21 mouse cellular contexts compared by ENCODE assay signal in genomic region chr1:133231523-133232193, GRCm38 (mm10).
DNase-seq lines count a peak whose midpoint lies in the region; ATAC-seq and TF ChIP-seq lines count a peak whose summit lies in the region.
"Had no signal": no experiment of that assay in that cellular context is flagged by ENCODE, and none has a peak within 500 bp of the region (broad histone marks: within the 10 kb centered on the region; RNA-seq: fewer than 3 reads in every experiment).

No protein-coding gene starts in this region.

- no peak for DNase-seq in embryonic facial prominence, embryonic 10.5 days (ENCODE audit: low spot score)
- peak; percentile 36 to 60 for DNase-seq in lung, adult 18-20 months
- DNase-seq in lung, postnatal 14 days: no peak
- DNase-seq in urinary bladder, postnatal 25 days (ENCODE audit: low spot score): peak; percentile 46
- DNase-seq in urinary bladder, adult 2 months (ENCODE audit: low spot score): no peak
- no peak for DNase-seq in stomach, postnatal 0 days (ENCODE audit: low spot score)
- DNase-seq in layer of hippocampus, adult 8-10 months (ENCODE audit: low spot score in 2 of 2): no peak
- DNase-seq: adrenal gland, adult 8-10 months; adrenal gland, postnatal 36 days; B cell, adult 2 months; cerebellum, adult 2 months; gastrocnemius, postnatal 14 days; heart, postnatal 10 days; heart, postnatal 4 days had no signal

- H3K4me1 ChIP-seq in embryonic facial prominence, embryonic 13.5 days: peaks cover 45% of the 10 kb centered on the region
- peaks cover 29% of the 10 kb centered on the region for H3K4me1 ChIP-seq in embryonic facial prominence, embryonic 10.5 days
- H3K4me1 ChIP-seq in stomach, postnatal 0 days (replicated peaks; ENCODE audit: control insufficient read depth, insufficient read depth): peaks cover 15% of the 10 kb centered on the region; the same call in 1 of the 2 replicates

- H3K27me3 ChIP-seq in embryonic facial prominence, embryonic 13.5 days: no peaks in the 10 kb centered on the region
- H3K27me3 ChIP-seq in embryonic facial prominence, embryonic 10.5 days (replicated peaks; ENCODE audit: low read depth, poor library complexity, severe bottlenecking): peaks cover 32% of the 10 kb centered on the region
- H3K27me3 ChIP-seq in stomach, postnatal 0 days (ENCODE audit: control insufficient read depth, insufficient read depth, low read length): no peaks in the 10 kb centered on the region
- H3K27me3 ChIP-seq: hindbrain, embryonic 13.5 days had no signal

- no peak overlapping the region for H3K4me3 ChIP-seq in embryonic facial prominence, embryonic 13.5 days
- no peak overlapping the region for H3K4me3 ChIP-seq in embryonic facial prominence, embryonic 10.5 days
- no peak overlapping the region for H3K4me3 ChIP-seq in stomach, postnatal 0 days (ENCODE audit: low read depth, low read length)
- H3K4me3 ChIP-seq: forebrain, embryonic 10.5 days; hindbrain, embryonic 13.5 days had no signal

- whole genome bisulfite sequencing in embryonic facial prominence, embryonic 13.5 days: 83% methylated on average over 7 of the region's 7 CpGs
- 91% methylated on average over 7 of the region's 7 CpGs for WGBS in embryonic facial prominence, embryonic 10.5 days
- 63% methylated on average over 7 of the region's 7 CpGs for WGBS in stomach, postnatal 0 days

- no peak overlapping the region for H3K9ac ChIP-seq in embryonic facial prominence, embryonic 13.5 days
- no peak overlapping the region for H3K9ac ChIP-seq in stomach, postnatal 0 days (ENCODE audit: low read length)
- H3K9ac ChIP-seq: hindbrain, embryonic 13.5 days had no signal

- no peak for ATAC-seq in embryonic facial prominence, embryonic 13.5 days (ENCODE audit: insufficient number of reproducible peaks, insufficient read depth, low FRiP score, low TSS enrichment, low read depth)
- ATAC-seq in stomach, postnatal 0 days (ENCODE audit: low FRiP score, low TSS enrichment): no peak
- ATAC-seq: CD4-positive, CD25-positive, alpha-beta regulatory T cell, adult 4 months; forebrain, embryonic 14.5 days; hindbrain, postnatal 0 days had no signal

- H3K36me3 ChIP-seq in embryonic facial prominence, embryonic 13.5 days: no peaks in the 10 kb centered on the region
- H3K36me3 ChIP-seq in embryonic facial prominence, embryonic 10.5 days (replicated peaks): no peaks in the 10 kb centered on the region
- no peaks in the 10 kb centered on the region for H3K36me3 ChIP-seq in stomach, postnatal 0 days (ENCODE audit: control insufficient read depth, insufficient read depth, low read length)
- H3K36me3 ChIP-seq: forebrain, embryonic 10.5 days; G1E; hindbrain, embryonic 13.5 days had no signal

- peak overlapping the region; percentile 45; the same call in 1 of the 2 replicates for H3K27ac ChIP-seq in embryonic facial prominence, embryonic 13.5 days
- no peak overlapping the region for H3K27ac ChIP-seq in embryonic facial prominence, embryonic 10.5 days (replicated peaks)
- H3K27ac ChIP-seq in stomach, postnatal 0 days (replicated peaks): peak overlapping the region; percentile 61
- H3K27ac ChIP-seq: forebrain, embryonic 10.5 days; hindbrain, embryonic 13.5 days; hindbrain, postnatal 0 days had no signal

- TF ChIP-seq EP300 in stomach, postnatal 0 days (optimal IDR thresholded peaks at IDR 0.05): peak; percentile 76

- H3K4me2 ChIP-seq in embryonic facial prominence, embryonic 13.5 days: no peak overlapping the region
- H3K4me2 ChIP-seq in stomach, postnatal 0 days (replicated peaks; ENCODE audit: low read depth): no peak overlapping the region
- H3K4me2 ChIP-seq: hindbrain, embryonic 13.5 days had no signal

- no peak for TF ChIP-seq CTCF in stomach, postnatal 0 days (IDR thresholded peaks at IDR 0.05; ENCODE audit: low read depth)

- no peaks in the 10 kb centered on the region for H3K9me3 ChIP-seq in embryonic facial prominence, embryonic 13.5 days
- no peaks in the 10 kb centered on the region for H3K9me3 ChIP-seq in embryonic facial prominence, embryonic 10.5 days
- H3K9me3 ChIP-seq in stomach, postnatal 0 days (ENCODE audit: control insufficient read depth, low read length): no peaks in the 10 kb centered on the region
- H3K9me3 ChIP-seq: forebrain, embryonic 10.5 days; hindbrain, embryonic 13.5 days had no signal

Comparison
In these comparisons a context has a peak if more than half of its experiments do, and no peak if none do; other contexts are left out.
1. DNase-seq: peak in lung, adult 18-20 months (2 of 2) and urinary bladder, postnatal 25 days (single experiment); none in embryonic facial prominence, embryonic 10.5 days (single experiment), lung, postnatal 14 days (single experiment), urinary bladder, adult 2 months (single experiment), stomach, postnatal 0 days (single experiment) and layer of hippocampus, adult 8-10 months (0 of 2).